Mouse (Mus musculus) adrenal gland, adult 18-20 months (tissue): ENCODE results near the gene Dlat. TPM values are rescaled to one million over a fixed set of nuclear protein-coding genes. Genes with fewer than 3 reads are reported as not detected.

Experiments used
- DNase-seq, 2 experiments: peaks; one replicate each; pipeline ENCODE4 v3.0.0; 2021 to 2022; ENCODE audit warnings: low spot score in 2 of 2
- long read RNA-seq, 2 experiments: library from polyadenylated mRNA; stranded (forward); transcript quantifications; one replicate each; pipeline ENCODE4 v2.0.0; 2021
- total RNA-seq, 2 experiments: library from RNA; stranded (reverse); gene quantifications; 1 replicate in 1 of 2; 2 replicates in 1 of 2; pipeline ENCODE4 v1.2.3; 2021

Gene Dlat
- total RNA-seq = 100 to 1,000 TPM; 164 to 320 TPM
- long read RNA-seq, experiment 1, full-length matches to known transcripts = 586 of 622 reads
- long read RNA-seq, experiment 1, partial matches to known transcripts = 16 of 622 reads
- long read RNA-seq, experiment 1, other reads (novel, unspliced or antisense) = 20 of 622 reads
- long read RNA-seq, experiment 2, full-length matches to known transcripts = 344 of 385 reads
- long read RNA-seq, experiment 2, partial matches to known transcripts = 27 of 385 reads
- long read RNA-seq, experiment 2, other reads (novel, unspliced or antisense) = 14 of 385 reads

GRCm38 (mm10) chr9:50659392-50660217, at the start of gene Dlat:
Dlat (minus strand) TSS chr9:50659780.
- peak; percentile 82 to 83 for DNase-seq

- DNase-seq = peak in 1 of 2 experiments; percentile 38
Measured at GRCm38 (mm10) chr9:50709108-50709507, 49.5 kb upstream of the Dlat start.

- no peak for DNase-seq
Measured at GRCm38 (mm10) chr9:50704907-50705306, 45.3 kb upstream of the Dlat start.

- no peak for DNase-seq
Measured at GRCm38 (mm10) chr9:50700921-50701691, 41.5 kb upstream of the Dlat start.

- peak; percentile 44 to 49 for DNase-seq
Measured at GRCm38 (mm10) chr9:50698418-50699409, 39.1 kb upstream of the Dlat start.

GRCm38 (mm10) chr9:50697706-50698041, 38.1 kb upstream of the Dlat start:
- peak; percentile 56 to 57 for DNase-seq

GRCm38 (mm10) chr9:50696851-50697705, 37.5 kb upstream of the Dlat start:
- DNase-seq = no peak

- no peak for DNase-seq
Measured at GRCm38 (mm10) chr9:50695153-50695552, 35.6 kb upstream of the Dlat start.

GRCm38 (mm10) chr9:50693631-50694030, 34.1 kb upstream of the Dlat start:
- no peak for DNase-seq

- no peak for DNase-seq
Measured at GRCm38 (mm10) chr9:50692626-50693580, 33.3 kb upstream of the Dlat start.

GRCm38 (mm10) chr9:50686866-50687652, 27.5 kb upstream of the Dlat start:
- DNase-seq = no peak

- DNase-seq = no peak
Measured at GRCm38 (mm10) chr9:50681727-50682126, 22.1 kb upstream of the Dlat start.

- no peak for DNase-seq
Measured at GRCm38 (mm10) chr9:50679406-50679805, 19.8 kb upstream of the Dlat start.

- no peak for DNase-seq
Measured at GRCm38 (mm10) chr9:50674771-50675170, 15.2 kb upstream of the Dlat start.

- peak; percentile 42 to 50 for DNase-seq
Measured at GRCm38 (mm10) chr9:50670690-50671089, 11.1 kb upstream of the Dlat start.

GRCm38 (mm10) chr9:50667579-50668498, 8.3 kb upstream of the Dlat start:
- DNase-seq = no peak
